Comparison of ENCODE assay signal across 17 mouse cellular contexts in the genomic region with DNA sequence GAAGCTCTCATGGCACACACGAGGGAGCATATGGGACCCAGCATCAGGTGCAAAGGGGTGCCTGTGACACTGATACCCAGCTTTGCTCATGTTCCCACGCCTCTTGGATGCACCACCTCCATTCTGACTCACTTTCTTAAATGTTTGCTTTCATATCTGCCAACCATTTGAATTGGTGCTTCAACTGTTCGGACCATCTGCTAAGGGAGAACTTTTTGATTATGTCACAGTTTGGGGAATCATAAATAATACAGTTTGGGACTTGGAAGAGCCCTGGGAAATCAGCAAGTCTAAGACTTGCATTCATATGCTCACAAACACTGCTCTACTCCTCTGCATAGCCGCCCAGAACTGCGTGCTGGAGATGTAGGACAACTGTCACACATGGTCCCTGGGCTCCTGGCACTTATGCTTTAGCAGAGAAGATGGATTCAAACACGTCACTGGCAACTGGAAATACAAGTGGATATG. TPM values are rescaled to one million over a fixed set of nuclear protein-coding genes. Genes with fewer than 3 reads are reported as not detected.
DNase-seq lines count a peak whose midpoint lies in the region; ATAC-seq and TF ChIP-seq lines count a peak whose summit lies in the region.
"Had no signal": no experiment of that assay in that cellular context is flagged by ENCODE, and none has a peak within 500 bp of the region (broad histone marks: within the 10 kb centered on the region; RNA-seq: fewer than 3 reads in every experiment).

No protein-coding gene starts in this region.

- peak; percentile 35 to 46 for DNase-seq in left cerebral cortex, adult 2 months (ENCODE audit: extremely low spot score in 1 of 2, low spot score in 2 of 2)
- DNase-seq in left cerebral cortex, adult 11 months (ENCODE audit: low spot score) = no peak
- DNase-seq in frontal cortex, postnatal 36 days (ENCODE audit: low spot score in 2 of 2) = peak; percentile 57 to 68
- DNase-seq in left cerebral cortex, adult 9 months (ENCODE audit: low spot score in 2 of 2) = peak; percentile 22 to 76
- DNase-seq in telencephalon, adult 2 months (ENCODE audit: low read depth, low spot score) = peak; percentile 84
- DNase-seq in midbrain, embryonic 11.5 days (ENCODE audit: low spot score, missing footprints) = no peak
- no peak for DNase-seq in cerebellum, postnatal 14 days
- DNase-seq: cerebellum, adult 2 months; heart, postnatal 14 days; kidney, adult 11 months; kidney, postnatal 25 days; thymus, adult 2 months had no signal

- H3K4me1 ChIP-seq in midbrain, embryonic 11.5 days (ENCODE audit: control insufficient read depth, insufficient read depth, low read length) = no peaks in the 10 kb centered on the region
- H3K4me1 ChIP-seq: embryonic facial prominence, embryonic 13.5 days; hindbrain, embryonic 15.5 days; midbrain, embryonic 12.5 days had no signal

- no peaks in the 10 kb centered on the region for H3K27me3 ChIP-seq in midbrain, embryonic 11.5 days (ENCODE audit: control insufficient read depth, insufficient read depth, low read length)
- H3K27me3 ChIP-seq: embryonic facial prominence, embryonic 13.5 days; hindbrain, embryonic 15.5 days; limb, embryonic 12.5 days; midbrain, embryonic 12.5 days had no signal

- TF ChIP-seq CTCF in left cerebral cortex, adult 2 months (IDR thresholded peaks at IDR 0.05) = no peak

- H3K36me3 ChIP-seq in midbrain, embryonic 11.5 days (ENCODE audit: control insufficient read depth, insufficient read depth, low read length) = no peaks in the 10 kb centered on the region
- H3K36me3 ChIP-seq: embryonic facial prominence, embryonic 13.5 days; hindbrain, embryonic 15.5 days; limb, embryonic 12.5 days; midbrain, embryonic 12.5 days had no signal

- 84% methylated on average over 6 of the region's 6 CpGs for WGBS in midbrain, embryonic 11.5 days

- intact Hi-C loops in left cerebral cortex, adult 2 months (cut with DNase I) = no loop called here

- H3K4me2 ChIP-seq in midbrain, embryonic 11.5 days = no peak overlapping the region
- H3K4me2 ChIP-seq: embryonic facial prominence, embryonic 13.5 days; hindbrain, embryonic 15.5 days; limb, embryonic 12.5 days; midbrain, embryonic 12.5 days had no signal

- H3K9ac ChIP-seq in midbrain, embryonic 11.5 days (ENCODE audit: low read length) = no peak overlapping the region
- H3K9ac ChIP-seq: embryonic facial prominence, embryonic 13.5 days; hindbrain, embryonic 15.5 days; limb, embryonic 12.5 days; midbrain, embryonic 12.5 days had no signal

- no peak overlapping the region for H3K27ac ChIP-seq in left cerebral cortex, adult 2 months
- no peak overlapping the region for H3K27ac ChIP-seq in midbrain, embryonic 11.5 days (ENCODE audit: low read depth, low read length)
- H3K27ac ChIP-seq: embryonic facial prominence, embryonic 13.5 days; hindbrain, embryonic 15.5 days; limb, embryonic 12.5 days; midbrain, embryonic 12.5 days had no signal

- H3K4me3 ChIP-seq in left cerebral cortex, adult 2 months = no peak overlapping the region
- H3K4me3 ChIP-seq in midbrain, embryonic 11.5 days (ENCODE audit: low read depth, low read length) = no peak overlapping the region
- H3K4me3 ChIP-seq: embryonic facial prominence, embryonic 13.5 days; hindbrain, embryonic 15.5 days; limb, embryonic 12.5 days; midbrain, embryonic 12.5 days; myocyte had no signal

- H3K9me3 ChIP-seq in midbrain, embryonic 11.5 days (ENCODE audit: control insufficient read depth, low read length) = no peaks in the 10 kb centered on the region
- H3K9me3 ChIP-seq: embryonic facial prominence, embryonic 13.5 days; hindbrain, embryonic 15.5 days; limb, embryonic 12.5 days; midbrain, embryonic 12.5 days had no signal

- no peak for ATAC-seq in midbrain, embryonic 11.5 days (ENCODE audit: low FRiP score)

RNA-seq across cellular contexts. Expression of gene Homer2, which starts 23.9 kb away (rescaled TPM):
- total RNA-seq in left cerebral cortex, adult 2 months (2021) = 10 to 100 TPM; 68.1 to 77.5 TPM
- polyA plus RNA-seq in midbrain, embryonic 11.5 days (2014; fragmentation: Nextera tagmentation; extraction: Ambion mirVana) = 19.6 and 22.4 TPM in 2 replicates
- polyA plus RNA-seq: myocyte had no signal

RNA-seq across cellular contexts. Expression of gene Ramac, which starts 31.5 kb away (rescaled TPM):
- 10 to 100 TPM; 80.9 to 88.7 TPM for total RNA-seq in left cerebral cortex, adult 2 months (2021)
- polyA plus RNA-seq in midbrain, embryonic 11.5 days (2014; fragmentation: Nextera tagmentation; extraction: Ambion mirVana) = 147 and 160 TPM in 2 replicates

RNA-seq across cellular contexts. Expression of gene 3110040N11Rik, which starts 58.1 kb away (rescaled TPM):
- total RNA-seq in left cerebral cortex, adult 2 months (2021) = 10 to 100 TPM; 25.1 to 25.9 TPM
- polyA plus RNA-seq in midbrain, embryonic 11.5 days (2014; fragmentation: Nextera tagmentation; extraction: Ambion mirVana) = 46.3 and 51.2 TPM in 2 replicates

Comparison
In these comparisons a context has a peak if more than half of its experiments do, and no peak if none do; other contexts are left out.
1. DNase-seq: peak in left cerebral cortex, adult 2 months (2 of 2), frontal cortex, postnatal 36 days (2 of 2), left cerebral cortex, adult 9 months (2 of 2) and telencephalon, adult 2 months (single experiment); none in left cerebral cortex, adult 11 months (single experiment), midbrain, embryonic 11.5 days (single experiment) and cerebellum, postnatal 14 days (0 of 2).